Mouse (Mus musculus) heart, adult 2 months (tissue): Measurements from ENCODE around the gene Vps13c.

Experiments used
- CTCF ChIP-seq: fragments of 200-600 bp; IDR thresholded peaks from 2 replicates; pipeline ENCODE4 v1.8.1; 2022; ENCODE audit warnings: antibody characterized with exemption, mild to moderate bottlenecking, moderate library complexity
- POLR2A ChIP-seq: fragments of 200-500 bp; IDR thresholded peaks from 2 replicates; pipeline ENCODE4 v1.6.1; 2011; ENCODE audit warnings: mild to moderate bottlenecking, low read depth, low read length, control low read depth; ENCODE audit not compliant: insufficient read depth

DNA sequence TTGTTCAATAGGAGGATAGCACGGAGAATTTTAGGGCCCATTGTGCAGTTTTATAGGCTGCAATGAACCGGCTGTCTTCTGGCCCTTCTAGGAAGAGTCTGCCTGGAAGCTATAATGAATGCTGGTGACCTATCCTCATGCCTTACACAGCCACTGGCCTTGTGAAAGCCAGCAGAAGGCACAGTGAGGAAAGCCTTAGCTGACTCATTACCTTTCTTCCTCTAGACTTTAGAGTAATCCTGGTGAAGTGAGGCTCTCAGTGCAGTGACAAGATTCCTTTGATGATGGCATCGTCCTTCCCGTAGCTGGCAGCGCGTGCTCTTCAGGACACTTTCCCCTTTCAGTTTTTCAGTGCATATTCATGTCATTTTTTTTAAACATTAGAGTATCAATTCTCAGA lies 27.2 kb downstream of the Vps13c start:
- no peak for TF ChIP-seq CTCF
- TF ChIP-seq POLR2A, result no peak
